Mouse (Mus musculus) olfactory bulb, adult 2 months (tissue): ENCODE results near the gene Mfsd12.

Experiments
- CTCF ChIP-seq: fragments of 200-500 bp; IDR thresholded peaks from 2 replicates; pipeline ENCODE4 v1.5.1; 2012; ENCODE audit warnings: low read depth, mild to moderate bottlenecking, low read length, moderate library complexity; ENCODE audit not compliant: insufficient read depth
- POLR2A ChIP-seq: fragments of 200-500 bp; IDR thresholded peaks from 2 replicates; pipeline ENCODE4 v1.6.1; 2012; ENCODE audit warnings: mild to moderate bottlenecking, low read depth, low read length, moderate library complexity; ENCODE audit not compliant: insufficient read depth

DNA sequence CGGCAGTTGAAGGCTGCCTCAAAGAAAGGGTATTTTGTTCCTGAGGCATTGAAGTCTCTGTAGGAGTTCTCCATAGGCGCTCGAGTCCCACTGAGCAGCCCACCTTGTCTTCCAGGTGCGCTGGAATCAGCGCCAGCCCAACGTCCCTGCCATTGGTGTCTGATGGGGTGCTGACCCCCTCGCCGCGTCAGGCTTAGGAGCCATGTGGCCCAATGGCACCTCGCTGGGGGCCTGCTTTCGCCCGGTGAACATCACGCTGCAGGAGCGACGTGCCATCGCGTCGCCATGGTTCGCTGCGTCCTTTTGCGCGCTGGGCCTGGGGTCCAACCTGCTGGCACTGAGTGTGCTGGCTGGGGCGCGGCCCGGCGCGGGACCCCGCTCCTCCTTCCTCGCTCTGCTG is 25.0 kb upstream of the Mfsd12 start:
- TF ChIP-seq CTCF (no peak), POLR2A (no peak)
